Mouse (Mus musculus): ENCODE results near the gene Gm49450.

Gm49450 gene

DNA sequence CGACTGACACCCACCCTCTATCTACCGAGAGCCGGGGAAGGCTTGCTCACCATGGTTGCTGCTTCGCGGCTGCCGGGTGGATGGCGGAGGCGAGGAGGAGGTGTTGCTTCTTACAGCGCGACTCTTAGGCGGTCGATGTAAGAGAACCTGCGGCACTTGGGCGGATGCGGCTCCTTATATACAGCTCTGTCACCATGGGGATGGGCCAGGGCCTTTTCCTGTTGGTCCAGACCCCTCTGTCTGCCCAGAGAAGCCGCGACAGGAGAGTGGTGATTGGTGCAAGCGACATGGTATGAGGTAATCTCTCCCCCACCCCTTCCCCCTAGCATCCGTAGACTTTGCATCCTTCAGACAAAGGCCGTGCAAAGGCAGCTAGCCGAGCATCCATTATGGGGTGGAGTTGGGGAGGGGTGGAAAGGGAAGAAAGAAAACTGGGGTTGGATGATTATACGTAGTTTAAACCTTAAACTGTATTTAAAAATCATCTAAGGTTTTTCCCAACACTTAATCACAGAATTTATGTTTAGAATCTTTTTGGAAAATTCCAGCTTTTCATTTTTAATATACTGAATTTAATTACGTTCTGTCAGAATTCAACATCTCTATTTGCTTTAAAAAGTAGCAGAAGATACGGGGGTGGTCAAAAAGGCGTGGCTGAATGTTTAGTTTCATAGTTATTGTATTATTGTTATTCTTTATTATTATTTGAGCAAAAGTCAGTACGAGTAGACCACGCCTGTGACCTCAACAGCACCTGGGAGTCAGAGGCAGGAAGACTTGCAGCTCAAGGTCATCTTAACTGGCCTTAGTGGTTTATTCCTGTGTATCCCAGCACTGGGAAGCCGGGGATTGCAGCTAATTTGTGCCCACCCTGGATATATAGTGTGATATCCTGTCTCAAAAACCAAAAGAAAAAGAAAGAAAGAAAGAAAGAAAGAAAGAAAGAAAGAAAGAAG is at the start of gene Gm49450, which contains the start of gene Tuba1a:
Gm49450 (minus strand) TSS at position 151 of the 956 bp plus-strand sequence.
Tuba1a (minus strand) TSS at position 303 of the 956 bp plus-strand sequence.
- peak; percentile 100 for DNase-seq

DNA sequence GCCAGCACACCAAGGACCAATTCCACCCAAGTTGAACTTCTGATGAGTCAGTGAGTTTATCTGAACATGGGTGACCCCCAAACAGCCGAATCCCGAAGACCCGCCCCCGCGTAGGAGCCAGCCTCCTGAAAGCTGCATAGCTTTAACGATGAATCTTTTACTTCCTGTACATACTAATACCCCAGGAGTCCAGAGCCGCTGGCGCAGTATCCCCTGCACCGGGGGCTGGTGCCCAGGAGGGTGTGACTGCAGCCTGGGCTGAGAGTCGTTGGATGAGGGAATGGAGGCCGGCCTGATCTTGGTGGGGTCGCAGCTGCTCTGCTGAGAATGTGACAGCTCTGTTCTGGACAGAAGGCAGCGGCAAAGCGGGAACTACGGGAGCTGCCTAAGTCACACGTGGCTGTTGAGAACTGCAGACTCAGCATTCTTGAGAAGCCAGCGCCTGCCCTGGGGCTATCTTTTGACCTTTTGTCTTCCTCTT is 48.1 kb upstream of the Gm49450 start:
- peak; percentile 93 for DNase-seq

DNA sequence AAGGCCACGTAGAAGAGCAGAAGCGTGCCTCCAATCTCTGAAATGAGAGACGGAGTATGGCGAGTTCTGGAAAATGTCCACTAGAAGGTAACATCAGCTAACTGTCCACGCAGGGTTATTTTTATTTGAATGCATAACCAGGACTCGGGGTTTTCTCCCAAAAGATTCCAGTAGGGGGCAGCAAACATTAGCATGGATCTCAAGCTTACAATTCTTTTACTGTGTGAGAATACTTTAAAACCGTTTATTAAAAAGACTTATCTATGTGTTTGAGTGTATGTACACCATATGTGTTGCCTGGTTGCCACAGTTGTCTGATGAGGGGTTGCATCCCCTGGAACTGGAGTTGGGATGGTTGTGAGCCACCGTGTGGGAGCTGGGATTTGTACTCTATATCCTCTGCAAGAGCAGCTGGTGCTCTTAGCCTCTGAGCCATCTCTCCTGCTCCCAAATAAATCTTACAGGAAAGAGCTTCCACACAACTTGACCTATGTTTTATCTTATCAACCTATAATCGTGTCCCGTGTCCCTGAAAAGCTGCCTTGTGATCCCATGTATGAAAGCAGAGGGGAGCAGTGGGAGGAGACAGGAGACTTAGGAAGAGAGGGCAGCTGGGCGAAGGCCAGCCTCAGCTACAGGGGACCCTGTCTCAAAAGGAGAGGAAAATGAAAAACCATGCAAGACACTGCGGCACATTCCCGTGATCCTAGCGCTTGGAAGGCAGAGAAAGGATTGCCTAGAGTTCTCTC is 47.4 kb upstream of the Gm49450 start:
- DNase-seq = peak; percentile 92

DNA sequence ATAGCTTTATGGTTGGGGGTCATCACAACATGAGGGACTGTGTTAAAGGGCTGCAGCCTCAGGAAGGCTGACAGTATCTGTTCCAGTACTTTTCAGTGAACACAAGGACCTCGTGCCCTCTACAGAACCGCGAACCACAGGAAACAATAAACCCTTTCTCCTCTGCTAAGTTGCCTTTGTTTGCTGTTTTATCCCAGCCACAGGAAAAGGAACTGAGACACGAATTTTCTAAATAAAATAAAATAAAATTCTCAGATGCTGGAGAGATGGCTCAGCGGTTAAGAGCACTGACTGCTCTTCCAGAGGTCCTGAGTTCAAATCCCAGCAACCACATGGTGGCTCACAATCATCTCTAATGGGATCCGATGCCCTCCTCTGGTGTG is 45.4 kb upstream of the Gm49450 start:
- no peak for DNase-seq

DNA sequence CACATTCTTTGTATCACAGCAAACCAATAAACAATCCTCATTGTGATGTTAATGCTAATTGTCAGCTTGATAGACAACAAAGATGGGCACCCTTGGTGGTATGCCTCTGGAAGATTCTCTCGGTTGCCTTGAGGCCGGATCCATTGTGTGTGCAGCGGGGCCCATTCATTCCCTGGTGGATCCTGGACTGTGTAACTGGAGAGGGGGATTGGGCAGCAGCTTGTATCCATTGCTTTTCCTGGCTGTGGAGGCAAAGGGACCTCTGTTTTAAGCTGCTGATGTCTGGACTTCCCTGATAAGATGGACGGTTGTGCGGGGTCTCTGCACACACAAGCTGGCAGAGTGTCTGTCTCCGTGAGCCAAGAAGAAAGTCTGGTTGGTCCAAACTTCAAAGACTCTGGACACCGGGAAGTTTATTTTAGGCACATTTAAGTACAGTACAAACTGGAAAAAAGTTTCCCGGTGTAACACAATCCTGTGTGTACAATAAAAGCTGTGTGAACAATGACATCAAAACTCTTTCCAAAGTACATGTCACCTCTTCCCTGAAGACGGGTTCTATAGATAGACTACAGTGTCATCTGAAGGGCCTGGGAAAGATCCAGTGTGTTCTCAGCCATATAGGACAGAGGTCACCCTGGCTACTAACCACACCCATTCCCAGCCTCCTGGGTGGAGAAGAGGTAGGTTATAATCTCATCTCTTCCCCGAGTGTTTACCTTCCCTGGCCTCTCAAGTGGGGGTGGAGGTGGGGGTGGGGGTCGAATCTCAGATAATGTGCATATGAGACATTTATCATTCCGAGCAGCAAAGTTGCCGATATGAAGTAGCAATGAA is 44.8 kb upstream of the Gm49450 start:
- DNase-seq = peak; percentile 92

DNA sequence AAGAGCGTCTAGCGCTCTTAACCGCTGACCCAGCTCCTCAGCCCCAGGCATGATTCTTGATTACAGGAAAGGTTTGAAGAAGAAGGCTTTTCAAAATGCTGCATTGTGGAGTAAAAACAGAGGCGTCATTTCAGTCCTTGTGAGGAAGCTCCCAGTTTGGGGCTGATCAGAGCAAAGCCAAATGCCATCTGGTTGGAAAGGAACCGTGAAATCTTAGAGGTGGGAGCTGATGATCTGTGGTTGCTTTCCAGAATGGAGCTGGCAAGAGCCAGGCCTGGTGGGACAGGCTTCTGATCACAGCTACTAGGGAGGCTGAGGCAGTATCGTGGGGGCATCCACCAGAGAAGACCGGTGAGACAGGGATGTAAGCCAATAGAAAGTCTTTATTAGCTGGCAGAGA is 43.5 kb upstream of the Gm49450 start:
- DNase-seq = peak; percentile 80

DNA sequence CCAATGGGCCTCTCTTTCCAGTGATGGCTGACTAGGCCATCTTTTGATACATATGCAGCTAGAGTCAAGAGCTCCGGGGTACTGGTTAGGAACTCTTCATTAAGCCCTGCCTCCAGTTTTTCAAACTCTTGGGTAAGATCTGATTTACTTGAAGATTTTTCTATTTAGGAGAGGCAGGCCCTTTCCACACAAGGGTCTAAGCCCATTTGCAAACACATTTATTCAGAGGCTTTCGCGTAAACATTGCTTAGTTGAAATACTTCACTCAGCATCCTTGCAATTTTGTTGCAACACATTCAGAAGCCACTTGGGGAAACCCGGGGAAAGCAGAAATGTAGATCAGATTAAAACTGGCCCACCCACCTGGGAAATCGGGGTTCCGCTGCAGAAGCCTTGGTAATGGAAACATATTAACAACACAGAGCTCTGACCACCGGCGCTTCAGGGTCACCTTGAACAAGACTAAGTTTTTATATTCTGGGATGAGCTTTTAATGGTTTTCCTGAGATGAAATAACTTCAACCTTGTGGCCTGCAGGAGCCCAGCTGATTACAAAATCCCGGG is 41.7 kb upstream of the Gm49450 start:
- peak; percentile 61 for DNase-seq

DNA sequence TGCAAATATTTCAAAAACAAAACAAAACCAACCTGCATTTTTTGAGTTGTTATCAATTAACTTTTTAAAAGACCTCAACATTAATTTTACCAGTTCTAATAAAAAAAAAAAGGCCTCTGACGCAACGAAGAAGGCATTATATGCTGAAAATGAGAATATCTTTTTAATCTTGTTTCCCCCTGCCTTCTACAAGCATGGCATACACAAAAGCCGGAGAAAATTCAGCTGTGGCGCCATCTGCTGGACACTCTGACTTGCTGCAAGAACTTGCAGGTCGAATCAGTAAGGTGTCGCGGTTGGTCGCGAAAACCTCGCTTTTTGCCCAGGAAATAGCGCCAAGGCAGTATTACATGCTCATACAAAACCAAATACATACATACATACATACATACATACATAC is 40.5 kb upstream of the Gm49450 start:
- peak; percentile 96 for DNase-seq

DNA sequence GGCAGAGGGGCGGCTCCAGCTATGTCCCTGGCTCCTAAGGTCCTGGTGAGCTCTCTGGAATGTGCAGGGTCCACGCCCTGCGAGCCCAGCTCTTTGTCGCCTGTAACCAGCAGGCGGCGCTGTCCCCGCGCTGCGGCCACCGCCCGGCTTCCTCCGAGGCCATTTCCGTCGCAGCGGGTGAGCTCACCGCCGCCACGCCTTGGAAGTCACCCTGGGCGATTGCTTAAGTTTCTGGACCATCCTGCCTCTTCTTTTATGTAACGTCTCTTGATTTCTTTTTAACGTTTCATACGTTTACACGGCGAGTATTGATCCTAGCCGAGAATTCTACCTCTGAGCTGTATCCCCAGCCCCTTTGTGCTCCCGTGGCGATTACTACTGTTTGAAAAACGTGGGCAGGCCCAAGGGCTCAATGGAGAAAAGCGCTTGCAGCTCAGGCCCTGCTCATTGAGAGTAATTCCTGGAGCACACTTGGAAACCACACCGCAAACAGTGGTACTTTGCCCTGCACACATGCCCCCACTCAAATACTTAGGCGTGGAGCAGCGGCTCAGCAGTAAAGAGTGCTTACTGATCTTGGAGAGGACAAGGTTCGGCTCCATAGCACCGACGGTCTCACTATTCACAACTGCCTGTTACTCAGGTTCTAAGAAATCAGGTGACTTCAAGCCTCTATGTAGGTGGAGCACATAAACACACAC is 39.9 kb upstream of the Gm49450 start:
- peak; percentile 99 for DNase-seq

DNA sequence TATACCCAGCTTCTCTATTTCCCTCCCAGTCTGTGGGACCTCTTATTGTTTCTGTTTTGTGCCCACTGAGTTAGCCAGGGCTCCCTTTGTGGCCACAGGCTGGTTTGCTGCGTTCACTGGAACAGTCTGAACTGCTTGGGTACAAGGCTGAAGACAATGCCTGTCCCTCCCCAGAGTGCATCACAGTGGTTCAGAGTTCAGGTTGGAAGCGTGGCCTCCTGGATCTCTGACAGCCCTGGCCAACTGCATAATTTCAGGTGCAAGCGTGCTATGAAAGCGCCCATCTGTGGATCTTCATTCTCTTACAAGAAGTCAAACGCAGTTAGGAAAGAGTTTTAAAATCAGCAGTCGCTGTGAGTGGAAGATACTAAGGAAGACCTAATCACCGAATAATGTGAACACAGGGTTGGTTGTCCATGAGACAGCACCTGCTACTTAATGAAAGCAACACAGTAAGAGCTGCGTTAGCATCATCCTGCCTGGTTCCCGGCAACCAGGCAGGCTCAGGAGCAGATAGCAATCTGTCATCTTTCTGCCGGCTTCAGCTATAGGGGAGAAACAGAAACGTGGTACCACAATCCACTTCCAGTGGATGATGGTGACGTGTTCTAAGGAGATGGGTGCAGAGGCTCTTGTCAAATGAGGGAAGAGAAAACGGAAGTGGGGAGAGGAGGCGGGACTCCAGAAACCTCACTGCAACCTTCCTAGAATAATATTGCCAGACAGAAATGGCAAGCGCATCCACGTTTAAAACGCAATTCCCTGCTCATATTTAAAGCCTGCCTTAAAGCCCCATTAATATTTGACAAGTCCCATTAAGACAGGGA is 38.9 kb upstream of the Gm49450 start:
- DNase-seq = peak; percentile 98

DNA sequence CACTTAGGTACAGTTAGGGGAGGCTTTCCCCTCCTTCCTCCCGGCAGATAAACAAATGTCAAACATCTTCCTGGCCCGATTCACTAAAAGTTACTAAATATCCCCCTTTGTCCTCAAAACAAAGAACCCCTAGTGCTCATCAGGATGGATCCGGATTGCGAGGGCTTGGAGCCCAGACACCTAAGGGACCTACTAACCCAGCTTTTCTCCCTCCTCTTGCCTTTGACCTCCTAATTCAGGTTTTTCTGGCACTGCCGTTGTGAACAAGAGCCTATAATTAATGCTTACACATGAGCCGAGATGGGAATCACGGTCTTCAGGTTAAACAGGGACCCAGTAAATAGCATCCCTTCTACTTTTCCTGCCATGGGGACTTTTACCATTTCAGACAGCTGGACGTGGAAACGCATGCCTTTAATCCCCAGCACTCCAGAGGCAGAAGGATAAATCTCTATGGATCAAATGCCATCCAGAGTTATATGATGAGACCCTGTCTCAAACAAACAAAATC is 38.2 kb upstream of the Gm49450 start:
- peak; percentile 89 for DNase-seq

DNA sequence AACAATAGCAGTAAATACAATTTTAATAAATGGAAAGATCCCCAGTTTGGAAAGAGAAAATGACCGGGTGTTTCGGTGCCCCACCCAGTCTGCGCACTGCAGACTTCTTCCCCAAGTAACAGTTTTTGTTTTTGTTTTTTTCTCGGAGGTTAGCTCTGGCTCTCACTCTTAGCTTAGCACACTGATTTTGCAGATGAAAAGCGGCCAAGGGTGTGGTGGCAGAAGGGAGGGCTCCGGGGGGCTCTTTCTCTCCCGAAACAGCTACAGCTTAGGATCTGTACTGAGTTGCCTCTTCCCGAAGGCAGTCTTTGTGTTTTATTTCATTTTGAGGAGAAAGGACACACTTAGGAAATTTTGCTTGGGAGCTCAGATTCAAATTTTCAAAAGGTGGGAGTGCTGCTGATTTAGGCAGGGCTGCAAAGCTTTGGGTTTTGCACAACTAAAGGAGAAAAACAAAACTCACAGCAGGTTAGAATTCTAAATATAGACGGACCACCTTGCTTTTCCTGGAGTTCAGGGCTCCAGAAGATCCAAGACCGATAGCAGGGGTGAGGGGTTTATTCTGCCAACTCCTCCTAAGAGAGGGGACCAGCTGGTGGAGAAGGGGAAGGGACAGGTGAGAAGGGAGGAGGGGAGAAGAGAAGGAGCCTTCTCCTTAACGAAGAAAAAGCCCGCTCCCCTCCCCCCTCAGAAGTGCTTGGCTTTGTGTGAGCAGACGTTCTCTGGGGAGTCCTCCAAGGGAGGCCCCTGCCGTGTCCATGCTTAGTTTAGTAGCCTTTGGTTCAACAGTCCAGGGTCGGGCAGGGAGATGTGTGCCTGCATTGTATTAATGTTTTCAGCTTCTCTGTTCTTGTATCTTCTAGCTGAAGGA is 37.6 kb upstream of the Gm49450 start:
- DNase-seq = peak; percentile 93

DNA sequence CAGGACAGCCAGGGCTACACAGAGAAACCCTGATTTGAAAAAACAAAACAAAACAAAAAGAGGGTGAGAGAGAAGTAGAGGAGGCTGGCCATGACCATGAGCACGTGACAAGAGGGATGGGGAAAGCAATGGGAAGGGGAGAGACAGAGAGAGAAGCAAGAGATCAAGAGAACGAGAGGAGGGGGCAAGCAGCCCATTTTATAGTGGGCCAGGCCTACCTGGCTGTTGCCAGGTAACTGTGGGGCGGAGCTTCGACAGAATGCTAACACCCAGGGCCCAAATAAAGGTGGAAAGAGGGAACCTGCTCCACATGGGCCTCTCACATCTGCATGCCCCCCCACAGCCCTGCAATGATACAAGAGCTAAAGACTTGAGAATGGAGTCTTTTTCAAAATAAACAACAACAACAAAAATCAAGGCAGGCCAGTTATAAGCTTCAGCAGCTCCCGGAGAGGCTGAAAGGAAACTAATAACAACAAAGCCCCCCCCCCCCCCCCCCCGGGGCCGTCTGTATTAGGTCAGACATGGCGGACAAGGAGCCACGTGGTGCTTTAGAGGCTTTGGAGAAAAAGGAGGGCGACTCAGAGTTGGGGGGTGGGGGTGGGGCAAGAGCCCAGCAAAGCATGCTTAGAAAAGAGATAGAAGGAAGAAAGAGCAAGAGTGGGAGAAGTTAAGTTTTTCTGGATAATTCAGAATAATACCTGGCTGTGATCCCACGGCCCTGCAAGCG is 36.5 kb upstream of the Gm49450 start:
- peak; percentile 87 for DNase-seq

DNA sequence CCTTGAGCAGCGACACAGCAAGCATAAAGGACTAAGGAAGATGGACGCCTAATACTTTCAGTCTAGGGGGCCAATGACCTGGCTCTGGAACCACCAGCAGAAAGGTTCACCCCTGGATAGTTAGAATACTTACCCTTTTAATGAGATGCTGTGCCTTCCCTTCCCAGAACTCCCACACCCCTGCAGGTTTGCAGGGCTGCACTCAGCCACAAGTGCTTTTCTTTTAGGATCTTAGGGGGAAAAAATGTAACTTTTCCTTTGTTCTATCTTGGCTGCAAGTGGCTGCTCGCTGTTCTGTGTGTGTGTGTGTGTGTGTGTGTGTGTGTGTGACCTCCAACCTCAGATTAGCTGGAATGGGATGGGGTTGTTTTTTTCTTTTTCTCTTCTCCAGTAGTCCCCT is 35.4 kb upstream of the Gm49450 start:
- peak; percentile 70 for DNase-seq

DNA sequence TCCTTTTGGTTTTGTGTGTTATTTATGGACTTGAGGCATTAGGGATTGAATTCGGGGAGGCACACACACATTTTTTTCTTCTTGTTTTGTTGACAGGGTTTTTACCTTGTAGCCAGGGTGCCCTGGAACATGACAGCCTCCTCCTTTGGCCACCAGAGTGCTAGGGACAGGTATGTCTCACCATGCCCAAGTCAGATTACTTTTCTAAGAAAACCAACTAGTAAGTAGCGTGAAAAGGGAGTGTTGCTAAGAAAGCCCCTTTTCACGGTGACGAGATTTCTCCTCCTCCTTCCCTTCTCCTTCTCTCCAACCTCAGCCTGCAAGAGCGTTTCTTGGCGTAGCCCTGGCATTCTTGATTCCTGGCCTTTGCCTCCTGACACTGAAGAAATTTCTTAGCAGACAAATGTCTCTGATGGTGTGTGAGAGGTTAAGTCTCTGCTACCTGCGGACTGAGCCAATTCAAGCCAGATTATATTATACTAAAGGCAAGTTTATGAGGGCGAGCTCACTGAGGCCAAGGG is 34.4 kb upstream of the Gm49450 start:
- DNase-seq = peak; percentile 93

DNA sequence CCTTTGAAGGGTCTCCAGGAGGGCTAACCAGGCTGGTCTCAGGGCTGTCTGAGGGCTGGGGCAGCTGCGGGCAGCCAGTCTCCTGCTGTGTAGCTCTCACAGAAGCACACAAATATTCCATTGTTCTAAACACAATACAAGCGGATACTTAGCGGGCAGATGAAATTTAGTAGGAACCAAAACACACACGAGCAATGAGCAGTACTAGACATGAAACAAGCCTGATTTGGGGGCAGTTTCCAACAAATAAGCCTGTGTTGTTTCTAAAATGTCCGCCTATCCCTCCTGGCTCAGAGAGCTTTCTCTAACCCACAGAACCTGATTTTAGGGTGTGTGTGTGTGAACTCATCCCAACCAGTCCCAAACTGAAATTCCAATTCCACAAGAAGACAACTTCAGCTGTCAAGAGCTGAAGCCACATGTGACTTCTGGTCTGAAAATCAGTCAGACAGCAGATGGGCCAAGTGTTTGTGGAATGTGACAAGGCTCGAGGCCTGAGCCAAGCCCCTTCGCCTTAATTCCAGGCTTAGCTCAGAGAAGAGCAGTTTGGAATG is 33.8 kb upstream of the Gm49450 start:
- DNase-seq = peak; percentile 96

DNA sequence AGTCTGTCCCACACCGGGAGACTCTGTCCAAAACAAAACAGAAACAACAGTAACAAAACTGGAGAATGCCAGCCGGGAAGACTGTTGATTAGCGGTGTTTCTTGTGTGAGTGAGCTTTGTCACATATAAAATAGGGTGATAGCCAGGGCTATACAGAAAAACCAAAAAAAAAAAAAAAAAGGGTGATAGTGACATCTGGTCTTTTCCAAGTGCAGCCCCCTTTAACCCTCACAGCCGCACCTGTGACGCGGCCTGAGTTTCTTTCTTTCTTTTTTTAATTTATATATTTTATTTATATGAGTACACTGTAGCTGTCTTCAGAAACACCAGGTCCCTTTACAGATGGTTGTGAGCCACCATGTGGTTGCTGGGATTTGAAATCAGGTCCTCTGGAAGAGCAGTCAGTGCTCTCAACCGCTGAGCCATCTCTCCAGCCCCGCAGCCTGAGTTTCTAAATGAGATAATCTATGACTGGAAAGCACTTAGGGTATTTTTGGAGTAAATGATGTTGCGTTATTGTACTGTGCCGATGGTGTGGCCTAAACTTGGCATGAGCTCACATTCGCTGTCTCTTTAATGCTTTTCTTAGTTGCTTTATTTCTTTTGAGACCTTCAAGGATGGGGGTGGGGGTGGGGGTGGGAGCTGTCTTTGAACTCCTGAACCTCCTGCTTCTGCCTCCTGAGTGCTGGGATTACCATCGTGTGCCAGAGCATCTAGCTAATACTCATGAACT is 32.8 kb upstream of the Gm49450 start:
- peak; percentile 81 for DNase-seq

Data from heart, adult 11 months (tissue).